Mouse (Mus musculus) neural tube, embryonic 12.5 days (tissue): ENCODE results near the gene Col23a1. TPM values are rescaled to one million over a fixed set of nuclear protein-coding genes. Genes with fewer than 3 reads are reported as not detected.

Source experiments
- ATAC-seq: fragments of 200-750 bp; cut with Nextera tagmentation; 2 replicates; pipeline ENCODE4 v1.8.0; 2017; ENCODE audit warnings: low read depth, mild to moderate bottlenecking, moderate TSS enrichment, moderate library complexity; ENCODE audit not compliant: low FRiP score
- H3K27ac ChIP-seq: fragments of 300-500 bp; sonication (generic); 2 replicates; pipeline ENCODE4 v1.5.1; 2016
- H3K27me3 ChIP-seq: fragments of 300-500 bp; sonication (generic); replicated peaks from 2 replicates; pipeline ENCODE4 v1.6.1; 2016; ENCODE audit warnings: mild to moderate bottlenecking
- H3K36me3 ChIP-seq: fragments of 300-500 bp; sonication (generic); 2 replicates; pipeline ENCODE4 v1.6.1; 2016; ENCODE audit warnings: mild to moderate bottlenecking
- H3K4me1 ChIP-seq: fragments of 300-500 bp; sonication (generic); 2 replicates; pipeline ENCODE4 v1.6.1; 2016
- H3K4me2 ChIP-seq: fragments of 300-500 bp; sonication (generic); replicated peaks from 2 replicates; pipeline ENCODE4 v1.6.1; 2016; ENCODE audit warnings: mild to moderate bottlenecking
- H3K4me3 ChIP-seq: fragments of 300-500 bp; sonication (generic); 2 replicates; pipeline ENCODE4 v1.5.1; 2016
- H3K9ac ChIP-seq: fragments of 300-500 bp; sonication (generic); 2 replicates; pipeline ENCODE4 v1.6.1; 2016; ENCODE audit warnings: mild to moderate bottlenecking
- H3K9me3 ChIP-seq: fragments of 300-500 bp; sonication (generic); 2 replicates; pipeline ENCODE4 v1.6.1; 2016; ENCODE audit warnings: mild to moderate bottlenecking
- WGBS: fragments of 180-500 bp; shearing (Covaris S2); methylation state at CpG from one replicate; pipeline ENCODE4 v1.1.7; 2016; 5-methylcytosine and 5-hydroxymethylcytosine counted together
- polyA plus RNA-seq: library from polyadenylated mRNA; unstranded; fragments of >200 nt; fragmentation: Nextera tagmentation; extraction: Ambion mirVana; gene quantifications from 2 replicates; pipeline ENCODE4 v1.2.1, GENCODE M21; 2016

Col23a1 gene
- polyA plus RNA-seq, 1 experiment from 2014 or later = 11.8 TPM

DNA sequence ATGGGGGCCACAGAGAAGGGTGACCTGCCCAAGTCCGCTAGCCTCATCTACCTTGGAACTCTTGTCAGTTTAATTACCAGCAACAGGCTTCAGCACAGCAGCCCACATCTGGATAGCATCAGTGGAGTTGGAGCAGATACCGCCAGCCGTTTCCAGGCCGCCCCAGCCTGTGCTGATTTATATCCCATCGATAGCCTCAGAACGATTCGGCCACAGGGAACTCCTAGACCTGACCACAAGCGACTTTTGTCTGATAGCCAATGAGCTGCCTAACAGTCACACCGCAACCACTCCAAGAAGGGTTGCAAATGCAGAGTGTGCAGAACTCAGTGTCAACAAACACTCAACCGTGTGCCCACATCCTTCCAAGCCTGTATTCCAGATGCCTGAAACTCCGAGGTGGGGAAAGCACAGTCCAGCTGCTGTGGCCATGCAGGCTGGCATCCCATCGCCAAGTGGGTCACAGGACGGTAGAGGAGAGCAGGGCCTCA, 179.7 kb downstream of the Col23a1 start:
- 65% methylated on average over 13 of the region's 13 CpGs for WGBS
- no peak for ATAC-seq
- H3K27ac ChIP-seq = no peak overlapping the region
- no peak overlapping the region for H3K4me3 ChIP-seq
- H3K4me2 ChIP-seq = no peak overlapping the region
- no peaks in the 10 kb centered on the region for H3K27me3 ChIP-seq
- H3K36me3 ChIP-seq = no peaks in the 10 kb centered on the region
- peaks cover 25% of the 10 kb centered on the region for H3K4me1 ChIP-seq
- no peak overlapping the region for H3K9ac ChIP-seq
- H3K9me3 ChIP-seq = no peaks in the 10 kb centered on the region

- H3K27ac ChIP-seq = no peak overlapping the region
- H3K4me3 ChIP-seq = no peak overlapping the region
- H3K9ac ChIP-seq = no peak overlapping the region
- peak overlapping the region; percentile 40 for H3K4me2 ChIP-seq
- no peaks in the 10 kb centered on the region for H3K36me3 ChIP-seq
- peaks cover 25% of the 10 kb centered on the region for H3K4me1 ChIP-seq
- ATAC-seq = no peak; the same call in 1 of the 2 replicates
- H3K9me3 ChIP-seq = no peaks in the 10 kb centered on the region
- H3K27me3 ChIP-seq = no peaks in the 10 kb centered on the region
- 27% methylated on average over 17 of the region's 17 CpGs for WGBS
Measured at GRCm38 (mm10) chr11:51470383-51471144, 180.8 kb downstream of the Col23a1 start.

DNA sequence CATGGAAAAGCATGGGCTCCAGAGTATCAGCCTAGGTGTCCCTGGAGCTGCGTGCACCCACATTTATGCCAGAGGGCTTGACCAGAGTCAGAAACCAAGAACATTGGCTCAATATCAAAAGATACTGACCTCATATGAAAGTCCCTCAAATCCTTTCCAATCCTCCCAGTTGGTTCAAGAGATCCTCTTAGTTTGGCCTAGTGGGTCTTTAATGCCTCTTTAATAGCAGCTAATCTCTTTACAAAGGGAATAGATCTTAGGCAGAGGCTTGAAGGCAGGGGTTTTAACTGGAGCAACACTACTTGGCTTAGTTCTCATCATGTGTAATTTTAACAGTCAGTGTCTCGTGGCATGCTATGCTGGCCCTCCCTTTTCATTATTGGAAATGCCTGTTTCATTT, 184.0 kb downstream of the Col23a1 start:
- H3K36me3 ChIP-seq = no peaks in the 10 kb centered on the region
- no peak for ATAC-seq
- no peak overlapping the region for H3K4me3 ChIP-seq
- H3K27me3 ChIP-seq = no peaks in the 10 kb centered on the region
- H3K4me1 ChIP-seq = peaks cover 25% of the 10 kb centered on the region
- H3K9ac ChIP-seq = no peak overlapping the region
- 83% methylated on average over 2 of the region's 2 CpGs for WGBS
- no peak overlapping the region for H3K4me2 ChIP-seq
- no peaks in the 10 kb centered on the region for H3K9me3 ChIP-seq
- no peak overlapping the region for H3K27ac ChIP-seq

GRCm38 (mm10) chr11:51476543-51476942, 186.8 kb downstream of the Col23a1 start:
- H3K4me1 ChIP-seq = no peaks in the 10 kb centered on the region
- no peaks in the 10 kb centered on the region for H3K9me3 ChIP-seq
- 57% methylated on average over 4 of the region's 4 CpGs for WGBS
- H3K27me3 ChIP-seq = no peaks in the 10 kb centered on the region
- no peak overlapping the region for H3K9ac ChIP-seq
- no peak overlapping the region for H3K4me3 ChIP-seq
- H3K4me2 ChIP-seq = no peak overlapping the region
- no peak overlapping the region for H3K27ac ChIP-seq
- no peaks in the 10 kb centered on the region for H3K36me3 ChIP-seq
- ATAC-seq = no peak

DNA sequence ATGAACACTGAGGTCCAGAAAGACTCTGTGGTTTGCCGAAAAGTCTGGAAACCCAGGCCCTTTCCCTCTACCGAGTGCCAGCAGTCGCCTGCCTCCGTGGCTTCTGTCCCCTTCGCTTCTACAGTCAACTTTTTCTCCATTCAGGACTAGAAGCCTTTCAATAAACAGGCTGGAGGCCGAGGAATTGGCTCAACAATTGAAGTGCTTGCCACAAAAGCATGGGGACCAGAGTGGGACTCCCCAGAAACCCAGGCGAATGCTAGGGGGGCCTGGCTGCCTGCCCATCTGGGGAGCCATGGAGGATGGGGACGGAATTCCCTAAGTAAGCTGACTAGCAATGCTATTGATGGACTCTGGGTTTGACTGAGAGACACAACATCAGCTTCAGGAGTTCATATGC, 187.9 kb downstream of the Col23a1 start:
- no peak overlapping the region for H3K27ac ChIP-seq
- H3K4me2 ChIP-seq = no peak overlapping the region
- no peaks in the 10 kb centered on the region for H3K9me3 ChIP-seq
- 0 out of 2 replicates have a peak, but pooled peaks cover 6% of the 10 kb centered on the region for H3K4me1 ChIP-seq
- no peaks in the 10 kb centered on the region for H3K36me3 ChIP-seq
- no peak overlapping the region for H3K4me3 ChIP-seq
- 75% methylated on average over 8 of the region's 8 CpGs for WGBS
- no peak for ATAC-seq
- no peaks in the 10 kb centered on the region for H3K27me3 ChIP-seq
- no peak overlapping the region for H3K9ac ChIP-seq

DNA sequence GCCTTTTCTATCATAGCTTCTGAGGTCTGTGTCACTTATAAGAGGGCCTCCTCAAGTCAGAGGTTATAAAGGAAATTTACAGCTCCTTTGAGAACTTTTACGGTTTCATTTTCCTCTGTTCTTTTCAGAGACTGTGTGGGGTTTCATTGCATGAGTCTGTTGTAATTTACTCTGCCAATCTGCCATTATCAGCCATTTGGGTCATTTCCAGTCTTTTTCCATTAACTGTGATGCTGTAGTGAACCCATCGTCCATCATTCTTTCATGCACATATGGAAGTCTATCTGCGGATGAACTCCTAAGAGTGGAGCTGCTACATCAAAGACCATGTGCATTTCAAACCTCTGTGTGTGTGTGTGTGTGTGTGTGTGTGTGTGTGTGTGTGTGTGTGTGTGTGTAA, 192.5 kb downstream of the Col23a1 start:
- no peaks in the 10 kb centered on the region for H3K9me3 ChIP-seq
- 30% methylated on average over 3 of the region's 3 CpGs for WGBS
- no peak overlapping the region for H3K9ac ChIP-seq

GRCm38 (mm10) chr11:51485051-51485521, 195.4 kb downstream of the Col23a1 start:
- Histone ChIP-seq H3K27me3 (no peaks in the 10 kb centered on the region), H3K9me3 (no peaks in the 10 kb centered on the region), H3K4me2 (no peak overlapping the region), H3K36me3 (no peaks in the 10 kb centered on the region), H3K9ac (no peak overlapping the region), H3K27ac (no peak overlapping the region), H3K4me1 (peaks cover 16% of the 10 kb centered on the region), H3K4me3 (no peak overlapping the region)
- ATAC-seq = no peak
- WGBS = 70% methylated on average over 8 of the region's 8 CpGs

More for the DNA sequence above, 192.5 kb downstream of the Col23a1 start:
- ATAC-seq = no peak
- Histone ChIP-seq H3K36me3 (no peaks in the 10 kb centered on the region), H3K4me2 (no peak overlapping the region), H3K27ac (no peak overlapping the region), H3K27me3 (no peaks in the 10 kb centered on the region), H3K4me1 (0 out of 2 replicates have a peak, but pooled peaks cover 8% of the 10 kb centered on the region), H3K4me3 (no peak overlapping the region)

GRCm38 (mm10) chr11:51485775-51486464, 196.2 kb downstream of the Col23a1 start:
- H3K27me3 ChIP-seq = no peaks in the 10 kb centered on the region
- no peaks in the 10 kb centered on the region for H3K36me3 ChIP-seq
- no peak overlapping the region for H3K4me2 ChIP-seq
- H3K4me1 ChIP-seq = peaks cover 16% of the 10 kb centered on the region
- no peak for ATAC-seq
- H3K27ac ChIP-seq = no peak overlapping the region
- WGBS = 70% methylated on average over 10 of the region's 10 CpGs
- no peaks in the 10 kb centered on the region for H3K9me3 ChIP-seq
- H3K9ac ChIP-seq = no peak overlapping the region
- H3K4me3 ChIP-seq = no peak overlapping the region

DNA sequence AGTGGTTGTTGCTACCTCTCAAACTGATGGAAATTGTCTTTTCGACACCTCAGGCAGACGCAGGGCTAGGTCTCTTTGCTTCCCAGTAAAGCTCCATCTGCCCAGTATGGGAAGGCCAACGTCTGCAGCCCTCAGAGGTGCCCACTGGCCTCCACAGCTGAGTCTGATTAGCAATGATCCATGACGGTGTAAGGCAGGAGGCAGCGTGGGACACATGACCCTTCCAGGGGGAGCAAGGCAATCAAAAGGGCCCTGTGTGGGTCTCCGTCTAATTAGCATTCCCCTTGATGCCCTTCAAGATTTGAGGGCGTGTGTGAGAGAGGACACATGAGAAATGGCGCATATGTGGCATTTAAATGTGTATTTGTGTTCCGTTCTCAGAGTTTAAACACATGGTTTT, 199.1 kb downstream of the Col23a1 start:
- 45% methylated on average over 9 of the region's 9 CpGs for WGBS
- Histone ChIP-seq H3K27me3 (no peaks in the 10 kb centered on the region), H3K9ac (no peak overlapping the region), H3K36me3 (no peaks in the 10 kb centered on the region), H3K4me2 (no peak overlapping the region), H3K4me3 (no peak overlapping the region), H3K9me3 (no peaks in the 10 kb centered on the region), H3K27ac (no peak overlapping the region), H3K4me1 (peaks cover 8% of the 10 kb centered on the region)
- ATAC-seq = no peak; the same call in 1 of the 2 replicates

GRCm38 (mm10) chr11:51493421-51493820, 203.7 kb downstream of the Col23a1 start:
- WGBS = 84% methylated on average over 4 of the region's 4 CpGs
- no peaks in the 10 kb centered on the region for H3K27me3 ChIP-seq
- no peak overlapping the region for H3K4me3 ChIP-seq
- peaks cover 6% of the 10 kb centered on the region for H3K4me1 ChIP-seq
- H3K36me3 ChIP-seq = no peaks in the 10 kb centered on the region
- H3K9ac ChIP-seq = no peak overlapping the region
- H3K4me2 ChIP-seq = no peak overlapping the region
- no peaks in the 10 kb centered on the region for H3K9me3 ChIP-seq
- no peak overlapping the region for H3K27ac ChIP-seq
- ATAC-seq = no peak

DNA sequence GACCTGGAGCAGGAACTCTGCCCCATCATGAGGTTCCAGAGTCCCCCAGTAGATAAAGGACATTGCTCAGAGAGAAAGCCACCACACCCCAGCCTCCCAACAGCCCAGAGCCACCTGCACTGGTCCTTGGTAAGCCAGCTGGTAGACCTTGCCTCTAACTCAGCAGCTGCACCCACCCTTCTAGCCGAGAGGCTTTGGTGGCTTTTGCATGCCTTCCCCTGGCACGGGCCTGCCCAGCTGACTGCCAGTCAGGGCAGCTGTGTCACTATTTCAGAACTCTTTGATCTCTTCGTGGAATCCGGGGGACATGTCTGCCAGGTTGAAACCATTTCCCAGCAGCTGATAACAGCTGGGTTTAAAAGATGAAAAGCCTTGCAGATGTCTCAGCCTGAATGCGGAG, 204.5 kb downstream of the Col23a1 start:
- Histone ChIP-seq H3K27me3 (no peaks in the 10 kb centered on the region), H3K9ac (no peak overlapping the region), H3K36me3 (no peaks in the 10 kb centered on the region), H3K27ac (no peak overlapping the region), H3K4me3 (no peak overlapping the region), H3K4me1 (no peaks in the 10 kb centered on the region), H3K4me2 (no peak overlapping the region), H3K9me3 (no peaks in the 10 kb centered on the region)
- ATAC-seq = no peak
- 45% methylated on average over 5 of the region's 5 CpGs for WGBS

DNA sequence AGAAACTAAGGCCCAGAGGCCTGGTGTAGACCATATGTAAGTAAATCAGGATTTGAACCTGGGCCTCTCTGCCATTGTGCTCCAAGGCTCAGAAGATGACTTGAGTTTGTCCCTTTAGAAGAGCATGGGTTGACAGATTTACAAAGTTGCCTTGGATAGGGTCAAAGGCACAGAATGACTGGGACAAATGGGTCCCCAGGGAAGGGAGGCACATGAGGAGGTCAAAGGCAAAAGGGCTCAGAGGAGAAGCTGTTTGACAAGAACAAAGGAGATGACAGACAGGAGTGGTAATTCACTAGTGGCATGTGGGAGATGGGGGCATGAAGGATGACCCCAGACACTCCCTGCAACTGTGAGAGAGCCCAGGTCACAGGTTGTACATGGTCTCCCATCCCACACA, 210.1 kb downstream of the Col23a1 start:
- peaks cover 8% of the 10 kb centered on the region for H3K4me1 ChIP-seq

More for the DNA sequence above, 210.1 kb downstream of the Col23a1 start:
- Histone ChIP-seq H3K9me3 (no peaks in the 10 kb centered on the region), H3K27me3 (no peaks in the 10 kb centered on the region), H3K27ac (no peak overlapping the region), H3K4me3 (no peak overlapping the region), H3K36me3 (no peaks in the 10 kb centered on the region), H3K4me2 (no peak overlapping the region), H3K9ac (no peak overlapping the region)
- no peak for ATAC-seq
